Mouse (Mus musculus) kidney, adult 2 months (tissue): Measurements from ENCODE around the gene Cyb561. TPM values are rescaled to one million over a fixed set of nuclear protein-coding genes. Genes with fewer than 3 reads are reported as not detected.

Source experiments
- DNase-seq: peaks from one replicate; pipeline ENCODE4 v3.0.0; 2021
- H3K27ac ChIP-seq: fragments of 200-500 bp; 2 replicates; pipeline ENCODE4 v1.5.1; 2012; ENCODE audit warnings: low read depth, low read length, control low read depth, inconsistent platforms; ENCODE audit not compliant: insufficient read depth
- H3K27me3 ChIP-seq: fragments of 200-500 bp; replicated peaks from 2 replicates; pipeline ENCODE4 v1.6.1; 2012; ENCODE audit warnings: mild to moderate bottlenecking, moderate library complexity, low read length, inconsistent platforms; ENCODE audit not compliant: control insufficient read depth, insufficient read depth
- H3K36me3 ChIP-seq: fragments of 200-500 bp; 2 replicates; pipeline ENCODE4 v1.6.1; 2012; ENCODE audit warnings: mild to moderate bottlenecking, moderate library complexity, low read length, inconsistent platforms; ENCODE audit not compliant: control insufficient read depth, insufficient read depth
- H3K4me1 ChIP-seq: fragments of 200-500 bp; 2 replicates; pipeline ENCODE4 v1.6.1; 2011; ENCODE audit warnings: low read length; ENCODE audit not compliant: control insufficient read depth, insufficient read depth
- H3K4me3 ChIP-seq: fragments of 200-500 bp; 2 replicates; pipeline ENCODE4 v1.5.1; 2011; ENCODE audit warnings: mild to moderate bottlenecking, low read depth, low read length, control low read depth; ENCODE audit not compliant: insufficient read depth
- CTCF ChIP-seq: fragments of 200-500 bp; conservative IDR thresholded peaks from 2 replicates; pipeline ENCODE4 v1.5.1; 2011; ENCODE audit warnings: low read depth, mild to moderate bottlenecking, control low read depth, low read length, moderate library complexity, mixed read lengths; ENCODE audit not compliant: insufficient read depth, insufficient read length
- POLR2A ChIP-seq: fragments of 200-500 bp; IDR thresholded peaks from one replicate; pipeline ENCODE4 v1.6.1; 2011; ENCODE audit warnings: low read depth, low read length, control low read depth
- WGBS: fragments of 180-500 bp; shearing (Covaris S2); methylation state at CpG from one replicate; pipeline ENCODE4 v1.1.7; 2018; 5-methylcytosine and 5-hydroxymethylcytosine counted together
- polyA plus RNA-seq: library from polyadenylated mRNA; depleted of rRNA; stranded (reverse); fragments of >200 nt; gene quantifications from 2 replicates; pipeline ENCODE4 v1.2.3, GENCODE M21; 2012

The Cyb561 gene
- polyA plus RNA-seq, 1 experiment = 31.1 TPM

DNA sequence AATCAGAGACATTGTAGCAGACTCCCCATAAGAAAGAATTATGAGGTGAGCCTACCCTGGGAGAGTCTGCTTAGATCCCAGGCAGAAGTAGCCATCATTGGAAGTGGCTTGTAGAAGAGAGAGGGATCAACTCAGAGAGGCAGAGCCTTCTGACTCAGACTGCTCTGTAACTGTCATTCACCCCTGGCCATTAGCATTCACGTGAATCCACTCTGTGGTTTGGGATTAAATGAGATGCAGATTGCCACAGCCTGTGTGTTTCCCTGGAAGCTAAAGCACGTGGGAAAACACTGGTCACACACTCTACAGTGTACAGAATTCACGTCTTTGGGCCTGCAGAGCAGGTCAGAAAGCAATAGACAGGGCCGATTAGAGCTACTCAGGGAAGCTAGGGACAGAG, 31.3 kb upstream of the Cyb561 start:
- TF ChIP-seq CTCF = no peak
- TF ChIP-seq POLR2A = no peak
- H3K4me1 ChIP-seq = no peaks in the 10 kb centered on the region
- no peak overlapping the region for H3K27ac ChIP-seq
- H3K4me3 ChIP-seq = no peak overlapping the region
- no peak for DNase-seq
- 76% methylated on average over 4 of the region's 4 CpGs for WGBS
- no peaks in the 10 kb centered on the region for H3K36me3 ChIP-seq
- H3K27me3 ChIP-seq = no peaks in the 10 kb centered on the region

DNA sequence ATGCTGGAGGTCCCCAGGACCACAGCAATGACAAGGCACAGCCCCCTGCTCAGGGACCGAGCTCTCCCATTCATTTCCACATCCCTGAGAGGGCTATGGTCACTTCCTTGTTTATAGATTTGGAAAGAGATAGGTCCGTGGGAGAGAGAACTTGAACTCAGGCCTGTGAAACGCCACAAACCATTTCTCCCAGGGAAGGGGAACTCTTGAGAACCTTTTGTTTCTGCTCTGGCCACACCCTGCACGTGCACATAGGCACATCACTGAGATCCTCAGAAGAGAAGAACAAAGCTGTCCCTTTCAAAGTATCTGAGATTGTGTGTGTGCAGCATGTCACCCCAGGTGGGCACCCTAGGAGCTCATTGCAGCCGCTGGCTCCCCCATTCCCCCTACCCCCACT, 25.5 kb upstream of the Cyb561 start:
- no peak for TF ChIP-seq CTCF
- no peak for TF ChIP-seq POLR2A
- no peak overlapping the region for H3K27ac ChIP-seq
- WGBS = 74% methylated on average over 5 of the region's 5 CpGs
- DNase-seq = no peak
- 0 out of 2 replicates have a peak, but pooled peaks cover 8% of the 10 kb centered on the region for H3K4me1 ChIP-seq
- no peak overlapping the region for H3K4me3 ChIP-seq
- no peaks in the 10 kb centered on the region for H3K27me3 ChIP-seq
- H3K36me3 ChIP-seq = no peaks in the 10 kb centered on the region

GRCm38 (mm10) chr11:105978232-105978631, 25.1 kb upstream of the Cyb561 start:
- no peak overlapping the region for H3K27ac ChIP-seq
- H3K4me3 ChIP-seq = no peak overlapping the region
- no peaks in the 10 kb centered on the region for H3K36me3 ChIP-seq
- no peaks in the 10 kb centered on the region for H3K27me3 ChIP-seq
- TF ChIP-seq POLR2A (no peak), CTCF (no peak)
- 94% methylated on average over 2 of the region's 2 CpGs for WGBS
- H3K4me1 ChIP-seq = 0 out of 2 replicates have a peak, but pooled peaks cover 8% of the 10 kb centered on the region
- no peak for DNase-seq

- peak; percentile 60 for DNase-seq
- H3K4me1 ChIP-seq = 0 out of 2 replicates have a peak, but pooled peaks cover 8% of the 10 kb centered on the region
- TF ChIP-seq POLR2A = no peak
- TF ChIP-seq CTCF = no peak
- no peak overlapping the region for H3K4me3 ChIP-seq
- 48% methylated on average over 5 of the region's 5 CpGs for WGBS
- no peaks in the 10 kb centered on the region for H3K27me3 ChIP-seq
- H3K36me3 ChIP-seq = no peaks in the 10 kb centered on the region
- peak overlapping the region; percentile 64 for H3K27ac ChIP-seq
Observed at GRCm38 (mm10) chr11:105975636-105976035, 22.5 kb upstream of the Cyb561 start.

DNA sequence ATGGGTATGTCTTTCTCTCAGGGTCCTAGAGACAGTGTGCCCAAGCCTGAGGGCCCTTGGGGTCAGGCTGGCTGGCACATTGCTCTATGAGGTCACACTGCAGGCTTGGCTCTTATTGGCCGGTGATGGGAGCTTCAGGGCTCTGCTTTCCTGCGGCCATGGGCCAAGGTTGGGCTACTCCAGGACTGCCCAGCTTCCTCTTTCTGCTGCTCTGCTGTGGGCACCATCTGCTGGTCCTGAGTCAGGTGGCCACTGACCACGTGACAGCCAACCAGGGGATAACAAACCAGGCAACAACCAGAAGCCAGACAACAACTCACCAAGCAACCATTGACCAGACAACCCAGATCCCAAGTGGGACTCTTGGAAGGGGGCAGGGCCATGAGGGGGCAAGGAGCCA, 21.9 kb upstream of the Cyb561 start:
- Histone ChIP-seq H3K4me1 (0 out of 2 replicates have a peak, but pooled peaks cover 8% of the 10 kb centered on the region), H3K36me3 (no peaks in the 10 kb centered on the region), H3K4me3 (no peak overlapping the region), H3K27ac (peak overlapping the region; percentile 64), H3K27me3 (no peaks in the 10 kb centered on the region)
- TF ChIP-seq CTCF (no peak), POLR2A (no peak)
- 60% methylated on average over 3 of the region's 3 CpGs for WGBS
- DNase-seq = peak; percentile 47

DNA sequence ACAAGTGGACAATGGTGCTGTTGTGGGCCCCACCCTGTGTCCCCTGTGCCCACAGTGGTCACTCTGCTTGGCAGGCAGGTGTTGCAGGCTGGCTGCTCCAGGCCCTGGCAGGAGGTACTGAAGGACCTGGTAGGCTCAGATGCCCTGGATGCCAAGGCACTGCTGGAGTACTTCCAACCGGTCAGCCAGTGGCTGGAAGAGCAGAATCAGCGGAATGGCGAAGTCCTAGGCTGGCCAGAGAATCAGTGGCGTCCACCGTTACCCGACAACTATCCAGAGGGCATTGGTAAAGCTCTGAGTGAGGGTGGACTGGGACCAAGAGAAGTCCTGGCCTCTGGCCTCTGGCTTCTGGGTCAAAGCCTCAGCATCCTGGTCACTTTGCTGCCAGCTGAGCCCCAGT, 21.5 kb upstream of the Cyb561 start:
- Histone ChIP-seq H3K36me3 (no peaks in the 10 kb centered on the region), H3K4me3 (no peak overlapping the region), H3K27me3 (no peaks in the 10 kb centered on the region), H3K4me1 (0 out of 2 replicates have a peak, but pooled peaks cover 8% of the 10 kb centered on the region), H3K27ac (peak overlapping the region; percentile 64)
- 56% methylated on average over 6 of the region's 6 CpGs for whole genome bisulfite sequencing
- TF ChIP-seq POLR2A = no peak
- TF ChIP-seq CTCF = no peak
- peak; percentile 92 for DNase-seq

GRCm38 (mm10) chr11:105969516-105969915, 16.4 kb upstream of the Cyb561 start:
- WGBS = 37% methylated on average over 1 of the region's 1 CpGs
- Histone ChIP-seq H3K4me3 (no peak overlapping the region), H3K27ac (no peak overlapping the region), H3K36me3 (no peaks in the 10 kb centered on the region), H3K4me1 (peaks cover 4% of the 10 kb centered on the region; the same call in 1 of the 2 replicates), H3K27me3 (no peaks in the 10 kb centered on the region)
- peak; percentile 72 for DNase-seq
- TF ChIP-seq CTCF = peak; percentile 75
- TF ChIP-seq POLR2A = no peak
